In the genomic region with DNA sequence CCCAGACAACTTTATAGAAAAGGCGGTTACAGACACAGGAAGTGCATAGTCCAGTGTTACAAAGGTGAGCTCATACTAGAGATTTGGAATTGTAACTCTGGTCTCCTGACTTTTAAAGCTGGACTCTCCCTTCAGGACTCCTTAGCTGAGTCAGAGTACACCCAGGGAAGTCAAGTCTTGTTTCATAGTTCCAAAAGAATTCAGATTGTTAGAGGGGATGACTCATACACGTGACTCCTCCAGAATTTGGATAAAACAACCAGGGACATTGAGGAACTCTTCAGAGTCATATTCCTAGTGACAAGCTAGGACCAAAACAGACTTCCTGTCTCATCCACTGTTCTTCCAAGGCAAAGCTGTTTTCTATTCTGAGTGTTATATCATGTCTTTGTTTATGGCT, we compare ENCODE assay signal across 27 mouse cellular contexts.
"Had no signal": no experiment of that assay in that cellular context is flagged by ENCODE, and none has a peak within 500 bp of the region (broad histone marks: within the 10 kb centered on the region; RNA-seq: fewer than 3 reads in every experiment).

No protein-coding gene starts in this region.

- H3K4me3 ChIP-seq: gastrocnemius, adult 2 months; heart, embryonic 13.5 days; heart, embryonic 15.5 days; intestine, embryonic 15.5 days; layer of hippocampus, adult 2 months; left cerebral cortex, adult 2 months; limb, embryonic 10.5 days; limb, embryonic 12.5 days; liver, embryonic 13.5 days; liver, embryonic 15.5 days had no signal

- H3K9me3 ChIP-seq: heart, embryonic 13.5 days; heart, embryonic 15.5 days; intestine, embryonic 15.5 days; limb, embryonic 10.5 days; limb, embryonic 12.5 days; liver, embryonic 13.5 days; liver, embryonic 15.5 days had no signal

- H3K9ac ChIP-seq: heart, embryonic 13.5 days; heart, embryonic 15.5 days; hindbrain, embryonic 14.5 days; intestine, embryonic 15.5 days; limb, embryonic 12.5 days; liver, embryonic 13.5 days; liver, embryonic 15.5 days had no signal

- H3K4me1 ChIP-seq: intestine, embryonic 15.5 days; limb, embryonic 10.5 days; limb, embryonic 12.5 days; liver, embryonic 13.5 days; liver, embryonic 15.5 days had no signal

- H3K36me3 ChIP-seq: heart, embryonic 13.5 days; heart, embryonic 15.5 days; intestine, embryonic 15.5 days; limb, embryonic 10.5 days; limb, embryonic 12.5 days; liver, embryonic 13.5 days; liver, embryonic 15.5 days had no signal

- H3K27me3 ChIP-seq: heart, embryonic 13.5 days; heart, embryonic 15.5 days; intestine, embryonic 15.5 days; limb, embryonic 12.5 days; liver, embryonic 13.5 days; liver, embryonic 15.5 days had no signal

- H3K4me2 ChIP-seq: heart, embryonic 11.5 days; heart, embryonic 13.5 days; heart, embryonic 15.5 days; hindbrain, embryonic 14.5 days; intestine, embryonic 15.5 days; limb, embryonic 12.5 days; liver, embryonic 11.5 days; liver, embryonic 13.5 days; liver, embryonic 15.5 days had no signal

- H3K27ac ChIP-seq: gastrocnemius, adult 2 months; heart, embryonic 13.5 days; heart, embryonic 15.5 days; hindbrain, embryonic 14.5 days; intestine, embryonic 15.5 days; layer of hippocampus, adult 2 months; left cerebral cortex, adult 2 months; limb, embryonic 10.5 days; limb, embryonic 12.5 days; liver, embryonic 13.5 days; liver, embryonic 15.5 days had no signal

- ATAC-seq: hindbrain, embryonic 16.5 days; inflammation-experienced regulatory T-cells, adult 6 months; intestine, embryonic 15.5 days; intestine, postnatal 0 days had no signal

- DNase-seq: gastrocnemius, adult 2 months; gastrocnemius, postnatal 14 days; gastrocnemius, postnatal 36 days; heart, adult 18-20 months; heart, postnatal 14 days; heart, postnatal 36 days; kidney, adult 18-20 months; kidney, adult 8-10 months; kidney, postnatal 10 days; kidney, postnatal 25 days; kidney, postnatal 4 days; liver; liver, embryonic 13.5 days had no signal
